Mouse (Mus musculus) thymus, adult 2 months (tissue): ENCODE data around the gene Arhgap23. TPM values are rescaled to one million over a fixed set of nuclear protein-coding genes. Genes with fewer than 3 reads are reported as not detected.

ENCODE experiments used
- DNase-seq: peaks from one replicate; pipeline ENCODE4 v3.0.0; 2021
- H3K27ac ChIP-seq: fragments of 200-500 bp; 2 replicates; pipeline ENCODE4 v1.5.1; 2012; ENCODE audit warnings: low read length, control low read depth; ENCODE audit not compliant: control insufficient read depth, insufficient read depth
- H3K27me3 ChIP-seq: fragments of 200-500 bp; 2 replicates; pipeline ENCODE4 v1.6.1; 2012; ENCODE audit warnings: mild to moderate bottlenecking, low read length, moderate library complexity, mixed read lengths; ENCODE audit not compliant: control insufficient read depth, insufficient read depth
- H3K36me3 ChIP-seq: fragments of 200-500 bp; 2 replicates; pipeline ENCODE4 v1.6.1; 2012; ENCODE audit warnings: mild to moderate bottlenecking, low read length, moderate library complexity; ENCODE audit not compliant: control insufficient read depth, insufficient read depth
- H3K4me1 ChIP-seq: fragments of 200-500 bp; replicated peaks from 2 replicates; pipeline ENCODE4 v1.6.1; 2012; ENCODE audit warnings: low read length; ENCODE audit not compliant: control insufficient read depth, insufficient read depth
- H3K4me3 ChIP-seq: fragments of 200-500 bp; 2 replicates; pipeline ENCODE4 v1.5.1; 2012; ENCODE audit warnings: mild to moderate bottlenecking, low read length, control low read depth, moderate library complexity; ENCODE audit not compliant: control insufficient read depth, insufficient read depth
- CTCF ChIP-seq: fragments of 200-500 bp; IDR thresholded peaks from 2 replicates; pipeline ENCODE4 v1.5.1; 2012; ENCODE audit warnings: mild to moderate bottlenecking, control low read depth, low read length, moderate library complexity, borderline replicate concordance; ENCODE audit not compliant: control insufficient read depth, poor library complexity, insufficient read depth; ENCODE audit errors: extremely low read depth
- POLR2A ChIP-seq: fragments of 200-500 bp; IDR thresholded peaks from 2 replicates; pipeline ENCODE4 v1.6.1; 2012; ENCODE audit warnings: mild to moderate bottlenecking, low read length, control low read depth, moderate library complexity; ENCODE audit not compliant: control insufficient read depth, poor library complexity, insufficient read depth; ENCODE audit errors: extremely low read depth
- WGBS: fragments of 180-500 bp; shearing (Covaris S2); methylation state at CpG from one replicate; pipeline ENCODE4 v1.1.7; 2018; 5-methylcytosine and 5-hydroxymethylcytosine counted together
- polyA plus RNA-seq: library from polyadenylated mRNA; depleted of rRNA; stranded (reverse); fragments of >200 nt; gene quantifications from 2 replicates; pipeline ENCODE4 v1.2.3, GENCODE M21; 2012

The Arhgap23 gene
- polyA plus RNA-seq, 1 experiment = 13.3 TPM

DNA sequence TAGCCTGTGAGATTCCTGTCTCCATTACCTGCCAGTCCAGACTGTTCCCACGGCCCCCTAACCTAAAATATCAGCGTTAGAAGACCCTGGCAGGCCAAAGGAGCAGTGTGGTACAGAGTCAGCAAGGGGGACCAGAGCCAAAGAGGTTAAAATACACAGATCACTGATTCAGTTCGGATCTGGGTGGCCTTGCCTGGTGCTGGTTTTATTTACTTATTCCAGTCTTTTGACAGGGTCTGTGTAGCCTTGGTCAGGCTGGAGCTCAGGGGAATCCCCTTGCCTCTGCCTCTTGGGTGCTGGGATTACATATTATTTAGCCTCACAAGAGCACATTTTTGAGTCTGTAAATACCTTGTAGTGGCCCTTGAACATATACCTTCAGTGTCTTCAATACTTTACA is 9.5 kb downstream of the Arhgap23 start:
- 86% methylated on average over 3 of the region's 3 CpGs for WGBS
- Histone ChIP-seq H3K4me1 (peaks cover 17% of the 10 kb centered on the region), H3K36me3 (no peaks in the 10 kb centered on the region), H3K27ac (no peak overlapping the region), H3K27me3 (no peaks in the 10 kb centered on the region), H3K4me3 (no peak overlapping the region)
- DNase-seq = no peak
- no peak for TF ChIP-seq POLR2A
- no peak for TF ChIP-seq CTCF

DNA sequence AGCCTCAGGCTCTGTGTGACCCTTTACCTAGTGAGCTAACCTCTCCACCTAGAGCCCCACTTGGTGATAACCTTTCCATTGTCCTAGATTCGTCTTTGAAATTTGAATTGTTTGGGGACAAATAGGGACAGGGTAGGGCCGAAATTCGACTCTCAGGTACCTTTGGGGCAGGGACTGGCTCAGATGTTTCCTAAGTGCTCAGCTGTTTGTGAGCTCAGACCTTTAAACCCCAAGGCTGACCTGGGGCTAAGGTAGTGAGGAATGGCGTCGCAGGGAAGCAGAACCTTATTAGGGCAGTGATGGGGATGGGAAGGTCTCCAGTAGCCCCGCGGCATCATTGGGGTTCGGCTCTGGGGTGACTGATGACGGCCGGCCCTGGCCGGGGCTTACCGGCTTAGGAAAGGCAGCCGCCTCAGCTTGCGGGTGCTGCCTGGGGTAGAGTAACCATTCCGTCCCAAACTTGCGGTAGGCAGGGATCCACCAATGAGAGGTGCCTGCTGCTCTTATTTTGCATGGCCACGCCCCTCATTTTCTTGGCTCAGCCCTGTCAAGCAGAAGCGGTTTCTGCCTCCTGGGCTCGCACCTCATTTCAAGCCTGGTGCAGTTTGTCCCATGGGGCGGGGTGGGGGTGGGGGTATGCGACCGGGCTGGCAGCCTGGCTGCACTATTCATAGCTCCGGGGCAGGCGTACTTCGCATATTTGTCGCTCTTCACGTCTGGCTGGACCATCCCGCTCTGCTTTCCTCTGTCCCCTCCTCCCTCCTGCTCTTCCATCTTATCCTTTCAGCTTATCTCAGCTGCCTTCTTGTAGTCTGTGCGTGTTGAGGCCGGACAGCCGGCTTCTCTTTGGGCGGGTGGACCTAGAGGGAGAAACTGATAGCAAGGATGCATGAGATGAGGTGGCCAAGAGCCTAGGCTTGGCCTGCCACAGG is 12.7 kb downstream of the Arhgap23 start:
- Histone ChIP-seq H3K4me1 (peaks cover 20% of the 10 kb centered on the region), H3K27ac (no peak overlapping the region), H3K36me3 (no peaks in the 10 kb centered on the region), H3K4me3 (peak overlapping the region; percentile 22), H3K27me3 (no peaks in the 10 kb centered on the region)
- DNase-seq = peak; percentile 71
- 6% methylated on average over 32 of the region's 32 CpGs for WGBS
- no peak for TF ChIP-seq CTCF

DNA sequence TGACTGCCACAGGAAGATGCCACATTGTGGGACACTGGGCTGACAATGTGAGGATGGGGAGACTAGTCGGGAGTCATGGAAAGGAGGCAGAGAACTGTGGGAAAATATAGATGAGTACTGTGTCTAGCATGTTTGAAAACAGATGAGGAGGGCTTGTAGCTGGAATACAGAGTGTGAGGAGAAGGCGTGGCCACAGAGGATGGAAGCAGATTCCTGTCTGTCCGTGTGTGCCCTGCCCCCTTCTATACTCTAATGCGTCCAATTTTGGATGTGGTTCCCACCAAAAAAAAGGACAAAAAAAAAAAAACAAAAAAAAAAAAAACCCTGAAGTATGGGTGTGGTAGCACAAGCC is 13.4 kb downstream of the Arhgap23 start:
- TF ChIP-seq POLR2A = no peak
- TF ChIP-seq CTCF = no peak
- H3K4me3 ChIP-seq = no peak overlapping the region
- no peak overlapping the region for H3K27ac ChIP-seq
- no peaks in the 10 kb centered on the region for H3K27me3 ChIP-seq
- peaks cover 24% of the 10 kb centered on the region for H3K4me1 ChIP-seq
- 78% methylated on average over 4 of the region's 4 CpGs for WGBS
- no peaks in the 10 kb centered on the region for H3K36me3 ChIP-seq
- no peak for DNase-seq

DNA sequence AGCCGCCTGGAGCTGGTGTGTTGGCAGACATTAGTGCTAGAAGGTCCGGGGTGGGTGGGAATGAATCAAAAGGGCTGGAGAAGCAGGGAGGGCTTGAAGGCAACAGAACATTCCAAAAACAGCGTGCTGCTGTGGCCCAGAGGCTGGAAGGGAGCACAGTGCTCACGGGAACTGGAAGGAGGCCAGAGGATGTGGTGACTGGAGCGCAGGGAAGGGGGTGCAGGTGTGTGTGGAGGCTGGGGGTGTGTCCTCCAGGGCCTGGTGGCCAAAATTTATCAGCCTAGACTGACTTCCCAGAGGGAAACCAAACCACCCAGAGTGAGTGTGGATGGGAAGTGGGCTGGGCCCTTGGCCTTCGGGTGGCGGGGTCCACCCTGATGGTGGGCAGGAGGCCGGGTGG is 14.3 kb downstream of the Arhgap23 start:
- Histone ChIP-seq H3K27me3 (no peaks in the 10 kb centered on the region), H3K4me1 (peaks cover 26% of the 10 kb centered on the region), H3K4me3 (no peak overlapping the region), H3K27ac (no peak overlapping the region), H3K36me3 (no peaks in the 10 kb centered on the region)
- no peak for DNase-seq
- WGBS = 39% methylated on average over 8 of the region's 8 CpGs
- no peak for TF ChIP-seq POLR2A
- TF ChIP-seq CTCF = no peak

DNA sequence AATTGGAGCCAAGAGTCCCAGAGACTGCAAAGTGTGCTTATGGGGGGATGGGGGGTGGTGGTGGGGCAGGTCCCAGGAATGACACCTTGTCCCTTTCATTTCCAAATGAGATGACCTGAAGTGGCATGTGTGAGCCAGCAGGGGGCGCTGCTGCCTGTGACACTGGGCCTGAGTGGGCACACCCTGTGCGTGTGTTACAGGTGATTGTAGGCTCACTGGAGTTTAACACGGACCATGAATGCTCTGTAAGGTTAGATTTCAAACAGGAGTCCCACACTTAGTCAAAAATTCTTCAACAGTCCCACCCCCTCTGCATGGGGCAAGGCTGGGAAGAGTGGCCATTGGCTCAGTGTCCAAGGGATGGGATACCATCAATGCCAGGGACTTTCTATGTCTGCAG is 16.7 kb downstream of the Arhgap23 start:
- DNase-seq = peak; percentile 57
- TF ChIP-seq POLR2A (no peak), CTCF (peak; percentile 89)

DNA sequence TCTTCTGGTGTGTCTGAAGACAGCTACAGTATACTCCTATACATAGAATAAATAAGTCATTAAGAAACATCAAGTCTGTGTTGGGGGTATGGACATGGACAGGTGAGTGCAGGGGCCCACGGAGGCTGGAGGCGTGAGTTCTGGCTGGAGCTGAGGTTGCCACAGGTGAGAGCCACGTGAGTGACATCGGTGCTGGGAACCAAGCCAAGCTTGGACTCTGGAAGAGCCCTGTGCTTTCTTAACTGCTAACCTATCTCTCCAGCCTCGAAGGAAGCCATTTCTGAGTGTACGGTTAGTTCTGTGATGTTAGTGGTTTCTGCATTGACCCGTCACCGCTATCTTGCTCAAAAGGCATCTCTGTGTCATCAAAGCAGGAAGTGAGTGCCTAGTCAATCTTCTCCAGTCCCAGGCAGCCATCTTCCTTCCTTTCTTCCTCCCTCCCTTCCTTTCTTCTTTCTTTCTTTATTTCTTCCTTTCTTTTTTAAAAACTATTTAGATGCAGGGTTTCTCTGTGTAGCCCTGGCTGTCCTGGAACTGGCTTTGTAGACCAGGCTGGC is 17.7 kb downstream of the Arhgap23 start:
- Histone ChIP-seq H3K4me3 (no peak overlapping the region), H3K27me3 (no peaks in the 10 kb centered on the region), H3K4me1 (peaks cover 33% of the 10 kb centered on the region), H3K27ac (no peak overlapping the region), H3K36me3 (no peaks in the 10 kb centered on the region)
- DNase-seq = no peak
- WGBS = 32% methylated on average over 8 of the region's 8 CpGs
- no peak for TF ChIP-seq CTCF
- no peak for TF ChIP-seq POLR2A

More for the DNA sequence above, 16.7 kb downstream of the Arhgap23 start:
- Histone ChIP-seq H3K27me3 (no peaks in the 10 kb centered on the region), H3K4me3 (no peak overlapping the region), H3K27ac (no peak overlapping the region), H3K36me3 (no peaks in the 10 kb centered on the region), H3K4me1 (peaks cover 37% of the 10 kb centered on the region)
- 15% methylated on average over 3 of the region's 3 CpGs for WGBS
